Mouse (Mus musculus) cortical plate, adult 2 months (tissue): ENCODE measurements around the gene Arhgap22.

Experiments used
- CTCF ChIP-seq: fragments of 200-500 bp; IDR thresholded peaks from 2 replicates; pipeline ENCODE4 v1.5.1; 2011; ENCODE audit warnings: mild to moderate bottlenecking, control low read depth, low read length; ENCODE audit not compliant: insufficient read depth; ENCODE audit errors: extremely low read depth
- POLR2A ChIP-seq: fragments of 200-500 bp; IDR thresholded peaks from 2 replicates; pipeline ENCODE4 v1.6.1; 2011; ENCODE audit warnings: mild to moderate bottlenecking, low read length, control low read depth; ENCODE audit not compliant: insufficient read depth; ENCODE audit errors: extremely low read depth

GRCm38 (mm10) chr14:33187201-33187600, 26.6 kb upstream of the Arhgap22 start:
- TF ChIP-seq CTCF (no peak), POLR2A (no peak)
